Mouse (Mus musculus) heart, postnatal 0 days (tissue): ENCODE measurements around the gene Sun2.

Experiments used
- CTCF ChIP-seq: IDR thresholded peaks from 2 replicates; pipeline ENCODE4 v1.5.1; 2016; ENCODE audit warnings: antibody characterized with exemption, control low read depth, low read depth
- EP300 ChIP-seq: IDR thresholded peaks from 2 replicates; pipeline ENCODE4 v1.6.1; 2016; ENCODE audit warnings: antibody characterized with exemption, low read depth

DNA sequence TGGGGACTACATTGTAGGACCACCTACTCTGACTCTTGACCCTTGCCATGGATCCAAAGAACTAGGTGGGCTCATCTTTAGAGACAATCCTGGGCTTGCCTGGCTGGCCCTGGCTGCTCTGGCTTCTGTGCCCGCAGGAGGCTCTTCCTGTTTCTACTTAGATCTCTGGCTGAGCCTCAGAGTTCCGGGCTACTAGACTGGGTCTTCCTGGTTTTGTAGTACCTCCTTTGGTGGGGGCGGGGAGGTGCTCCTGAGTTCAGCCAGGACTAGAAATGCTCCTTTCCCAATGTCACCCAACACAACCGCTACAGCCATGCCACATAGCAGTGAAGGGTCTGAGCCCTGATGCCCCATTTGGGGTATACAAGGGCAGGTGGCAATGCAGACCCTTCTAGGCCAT, 21.5 kb downstream of the Sun2 start:
- TF ChIP-seq CTCF (no peak), EP300 (no peak)
